Mouse (Mus musculus): ENCODE data around the gene Cep162. TPM values are rescaled to one million over a fixed set of nuclear protein-coding genes. Genes with fewer than 3 reads are reported as not detected.
A peak's percentile ranks its signal among the peaks of the same experiment; 100 is the strongest.

Gene Cep162
- 0.06 and 0.07 TPM in 2 replicates for polyA plus RNA-seq (2012)

DNA sequence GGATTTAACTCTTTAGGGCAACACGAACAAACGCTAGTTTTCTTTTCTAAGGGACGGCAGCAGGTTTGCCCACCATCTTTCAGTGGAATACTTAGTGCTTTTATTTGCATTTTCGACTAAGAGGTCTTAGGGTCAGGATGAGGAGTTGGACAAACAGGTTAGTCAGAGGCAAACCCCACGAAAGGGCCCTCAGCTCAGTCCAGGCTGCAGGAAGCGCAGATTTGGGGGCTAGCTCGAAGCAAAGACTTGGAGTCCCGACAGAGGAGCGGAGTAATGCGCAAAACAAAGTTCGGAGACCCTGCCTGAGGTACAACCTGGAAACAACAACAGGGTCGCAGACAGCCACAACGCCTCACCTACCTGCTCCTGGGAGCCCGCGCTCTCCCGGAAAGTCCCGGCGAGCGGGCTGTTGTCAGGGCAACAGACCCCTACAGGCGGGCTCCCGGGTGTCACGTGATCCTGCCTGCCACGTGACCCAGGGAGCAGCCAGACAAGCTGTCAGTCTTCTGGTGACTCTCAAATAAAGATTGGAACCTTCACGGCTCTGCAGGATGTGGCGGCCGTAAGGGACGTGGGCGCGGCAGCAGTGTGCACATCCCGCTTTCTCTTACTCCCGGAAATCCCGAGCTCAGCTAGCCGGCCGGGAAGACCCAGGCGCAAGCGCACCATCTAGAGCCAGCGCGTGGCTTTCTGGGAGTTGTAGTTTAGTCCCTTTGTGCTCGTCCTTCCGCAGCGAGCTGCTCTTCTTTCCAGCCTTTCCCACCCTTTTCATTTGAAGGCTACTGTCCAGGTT lies at the start of gene Cep162:
Cep162 (minus strand) TSS at position 634 of the 793 bp plus-strand sequence.
- Histone ChIP-seq H3K4me3 (replicated peaks) (peak within 1 kb of the TSS; percentile 72), H3K4me1 (ENCODE audit: control insufficient read depth) (peaks cover 14% of the 10 kb centered on the region), H3K36me3 (ENCODE audit: control insufficient read depth) (peaks cover 9% of the 10 kb centered on the region), H3K27me3 (ENCODE audit: control insufficient read depth) (no peaks in the 10 kb centered on the region), H3K9me3 (ENCODE audit: control insufficient read depth, low read length) (no peaks in the 10 kb centered on the region)
- no peak for TF ChIP-seq GATA1 (IDR thresholded peaks at IDR 0.05; ENCODE audit: low read length)
- no peak for TF ChIP-seq TAL1 (IDR thresholded peaks at IDR 0.05; ENCODE audit: low read length)

DNA sequence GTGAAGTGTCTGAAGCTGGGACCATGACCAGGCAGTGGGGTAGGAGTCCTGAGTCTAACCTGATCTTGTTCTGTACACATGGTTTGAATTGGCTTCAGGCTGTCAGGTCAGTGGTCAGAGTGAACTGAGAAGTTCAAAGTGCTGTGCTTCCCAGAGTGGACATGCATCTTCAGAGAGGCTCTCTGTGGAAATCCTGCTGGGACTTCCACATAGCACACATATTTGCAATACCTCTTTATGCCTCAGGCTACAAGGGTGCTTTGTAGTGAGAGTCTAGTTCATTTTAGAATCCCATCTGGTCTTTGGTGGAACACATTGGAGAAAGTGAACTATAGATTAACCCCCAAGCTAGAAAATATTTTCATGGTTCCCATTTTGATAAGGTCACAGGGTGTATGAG lies 47.9 kb upstream of the Cep162 start:
- Histone ChIP-seq H3K4me3 (replicated peaks) (no peak overlapping the region), H3K36me3 (ENCODE audit: control insufficient read depth) (no peaks in the 10 kb centered on the region), H3K9me3 (ENCODE audit: control insufficient read depth, low read length) (no peaks in the 10 kb centered on the region; the same call in 1 of the 2 replicates), H3K27me3 (ENCODE audit: control insufficient read depth) (no peaks in the 10 kb centered on the region), H3K4me1 (ENCODE audit: control insufficient read depth) (no peaks in the 10 kb centered on the region)
- TF ChIP-seq TAL1 (IDR thresholded peaks at IDR 0.05; ENCODE audit: low read length) (no peak), GATA1 (IDR thresholded peaks at IDR 0.05; ENCODE audit: low read length) (no peak)

- TF ChIP-seq TAL1 (IDR thresholded peaks at IDR 0.05; ENCODE audit: low read length) (no peak), GATA1 (IDR thresholded peaks at IDR 0.05; ENCODE audit: low read length) (no peak)
- H3K9me3 ChIP-seq (ENCODE audit: control insufficient read depth, low read length), result no peaks in the 10 kb centered on the region; the same call in 1 of the 2 replicates
- no peaks in the 10 kb centered on the region for H3K4me1 ChIP-seq (ENCODE audit: control insufficient read depth)
- no peaks in the 10 kb centered on the region for H3K27me3 ChIP-seq (ENCODE audit: control insufficient read depth)
- H3K36me3 ChIP-seq (ENCODE audit: control insufficient read depth), result no peaks in the 10 kb centered on the region
- no peak overlapping the region for H3K4me3 ChIP-seq (replicated peaks)
Measured at GRCm38 (mm10) chr9:87298900-87299299, 43.6 kb upstream of the Cep162 start.

- H3K4me3 ChIP-seq (replicated peaks), result no peak overlapping the region
- no peaks in the 10 kb centered on the region for H3K27me3 ChIP-seq (ENCODE audit: control insufficient read depth)
- H3K9me3 ChIP-seq (ENCODE audit: control insufficient read depth, low read length), result no peaks in the 10 kb centered on the region; the same call in 1 of the 2 replicates
- no peak for TF ChIP-seq GATA1 (IDR thresholded peaks at IDR 0.05; ENCODE audit: low read length)
- no peak for TF ChIP-seq TAL1 (IDR thresholded peaks at IDR 0.05; ENCODE audit: low read length)
- H3K4me1 ChIP-seq (ENCODE audit: control insufficient read depth), result no peaks in the 10 kb centered on the region
- H3K36me3 ChIP-seq (ENCODE audit: control insufficient read depth), result no peaks in the 10 kb centered on the region
Measured at GRCm38 (mm10) chr9:87297522-87297921, 42.2 kb upstream of the Cep162 start.

- H3K4me1 ChIP-seq (ENCODE audit: control insufficient read depth), result peaks cover 14% of the 10 kb centered on the region
- H3K9me3 ChIP-seq (ENCODE audit: control insufficient read depth, low read length), result no peaks in the 10 kb centered on the region
- H3K36me3 ChIP-seq (ENCODE audit: control insufficient read depth), result peaks cover 7% of the 10 kb centered on the region
- H3K27me3 ChIP-seq (ENCODE audit: control insufficient read depth), result no peaks in the 10 kb centered on the region
- H3K4me3 ChIP-seq (replicated peaks), result peak overlapping the region; percentile 72
- TF ChIP-seq GATA1 (IDR thresholded peaks at IDR 0.05; ENCODE audit: low read length) (no peak), TAL1 (IDR thresholded peaks at IDR 0.05; ENCODE audit: low read length) (no peak)
Measured at GRCm38 (mm10) chr9:87255696-87256030, 327 bp upstream of the Cep162 start.

DNA sequence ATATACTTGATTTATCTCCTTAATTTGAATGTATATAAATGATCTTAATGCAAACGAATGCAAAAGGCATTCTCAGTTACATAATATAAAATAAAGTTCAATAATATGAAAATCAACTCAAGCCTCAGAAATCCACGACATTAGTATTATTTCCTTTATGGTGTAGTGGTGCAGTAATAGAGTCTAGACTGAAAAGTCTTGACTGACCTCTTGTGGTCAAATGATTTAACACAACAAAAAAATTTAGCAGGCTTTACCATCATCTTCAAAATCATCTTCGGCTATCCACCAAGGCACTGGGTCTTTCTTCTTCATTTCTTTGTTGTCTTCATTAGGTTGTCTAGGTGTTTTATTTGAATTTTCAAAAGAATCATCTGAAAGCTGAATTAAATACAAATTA lies 7.2 kb downstream of the Cep162 start:
- TF ChIP-seq TAL1 (IDR thresholded peaks at IDR 0.05; ENCODE audit: low read length) (no peak), GATA1 (IDR thresholded peaks at IDR 0.05; ENCODE audit: low read length) (no peak)
- Histone ChIP-seq H3K4me3 (replicated peaks) (no peak overlapping the region), H3K9me3 (ENCODE audit: control insufficient read depth, low read length) (no peaks in the 10 kb centered on the region), H3K27me3 (ENCODE audit: control insufficient read depth) (no peaks in the 10 kb centered on the region), H3K36me3 (ENCODE audit: control insufficient read depth) (peaks cover 56% of the 10 kb centered on the region), H3K4me1 (ENCODE audit: control insufficient read depth) (no peaks in the 10 kb centered on the region)

- no peak for TF ChIP-seq TAL1 (IDR thresholded peaks at IDR 0.05; ENCODE audit: low read length)
- TF ChIP-seq GATA1 (IDR thresholded peaks at IDR 0.05; ENCODE audit: low read length), result no peak
- H3K9me3 ChIP-seq (ENCODE audit: control insufficient read depth, low read length), result no peaks in the 10 kb centered on the region
- H3K27me3 ChIP-seq (ENCODE audit: control insufficient read depth), result no peaks in the 10 kb centered on the region
- H3K4me3 ChIP-seq (replicated peaks), result no peak overlapping the region
- peaks cover 56% of the 10 kb centered on the region for H3K36me3 ChIP-seq (ENCODE audit: control insufficient read depth)
- H3K4me1 ChIP-seq (ENCODE audit: control insufficient read depth), result no peaks in the 10 kb centered on the region
Measured at GRCm38 (mm10) chr9:87247678-87248077, 7.7 kb downstream of the Cep162 start.

- H3K27me3 ChIP-seq (ENCODE audit: control insufficient read depth), result no peaks in the 10 kb centered on the region
- H3K4me1 ChIP-seq (ENCODE audit: control insufficient read depth), result no peaks in the 10 kb centered on the region
- no peaks in the 10 kb centered on the region for H3K9me3 ChIP-seq (ENCODE audit: control insufficient read depth, low read length)
- peaks cover 47% of the 10 kb centered on the region for H3K36me3 ChIP-seq (ENCODE audit: control insufficient read depth)
- TF ChIP-seq GATA1 (IDR thresholded peaks at IDR 0.05; ENCODE audit: low read length) (no peak), TAL1 (IDR thresholded peaks at IDR 0.05; ENCODE audit: low read length) (no peak)
- H3K4me3 ChIP-seq (replicated peaks), result no peak overlapping the region
Measured at GRCm38 (mm10) chr9:87213204-87213603, 42.1 kb downstream of the Cep162 start.

GRCm38 (mm10) chr9:87210830-87211339 lies 44.5 kb downstream of the Cep162 start:
- Histone ChIP-seq H3K4me1 (ENCODE audit: control insufficient read depth) (peaks cover 5% of the 10 kb centered on the region), H3K9me3 (ENCODE audit: control insufficient read depth, low read length) (no peaks in the 10 kb centered on the region), H3K4me3 (replicated peaks) (no peak overlapping the region), H3K27me3 (ENCODE audit: control insufficient read depth) (no peaks in the 10 kb centered on the region), H3K36me3 (ENCODE audit: control insufficient read depth) (peaks cover 56% of the 10 kb centered on the region)
- TF ChIP-seq TAL1 (IDR thresholded peaks at IDR 0.05; ENCODE audit: low read length), result no peak
- no peak for TF ChIP-seq GATA1 (IDR thresholded peaks at IDR 0.05; ENCODE audit: low read length)
